ENCODE assay signal across 28 mouse cellular contexts in genomic region chr16:13764519-13764918, GRCm38 (mm10). TPM values are rescaled to one million over a fixed set of nuclear protein-coding genes. Genes with fewer than 3 reads are reported as not detected.
"Had no signal": no experiment of that assay in that cellular context is flagged by ENCODE, and none has a peak within 500 bp of the region (broad histone marks: within the 10 kb centered on the region; RNA-seq: fewer than 3 reads in every experiment).

No protein-coding gene starts in this region.

- H3K9me3 ChIP-seq: limb, embryonic 10.5 days; limb, embryonic 13.5 days; liver, embryonic 12.5 days; liver, embryonic 15.5 days; neural tube, embryonic 12.5 days; neural tube, embryonic 15.5 days had no signal

- H3K27ac ChIP-seq: kidney, postnatal 0 days; layer of hippocampus, adult 2 months; limb, embryonic 10.5 days; limb, embryonic 13.5 days; liver, embryonic 12.5 days; liver, embryonic 15.5 days; neural tube, embryonic 12.5 days; neural tube, embryonic 15.5 days; stomach, postnatal 0 days had no signal

- DNase-seq: kidney, postnatal 25 days; layer of hippocampus, adult 9-11 months; liver; lung, adult 2 months; lung, postnatal 14 days; lung, postnatal 4 days; midbrain, embryonic 14.5 days; right cerebral cortex, adult 18-20 months; right cerebral cortex, postnatal 14 days; right cerebral cortex, postnatal 4 days; thymus, adult 2 months; thymus, postnatal 14 days; thymus, postnatal 4 days had no signal

- H3K27me3 ChIP-seq: limb, embryonic 13.5 days; liver, embryonic 12.5 days; liver, embryonic 15.5 days; neural tube, embryonic 12.5 days; neural tube, embryonic 15.5 days had no signal

- H3K36me3 ChIP-seq: limb, embryonic 10.5 days; limb, embryonic 13.5 days; liver, embryonic 12.5 days; liver, embryonic 15.5 days; neural tube, embryonic 12.5 days; neural tube, embryonic 15.5 days had no signal

- H3K4me1 ChIP-seq: limb, embryonic 10.5 days; limb, embryonic 13.5 days; liver, embryonic 15.5 days; neural tube, embryonic 12.5 days; neural tube, embryonic 15.5 days had no signal

- H3K4me3 ChIP-seq: layer of hippocampus, adult 2 months; limb, embryonic 10.5 days; limb, embryonic 13.5 days; liver, embryonic 12.5 days; liver, embryonic 15.5 days; neural tube, embryonic 12.5 days; neural tube, embryonic 15.5 days had no signal

- ATAC-seq: liver, embryonic 12.5 days had no signal

- H3K4me2 ChIP-seq: limb, embryonic 13.5 days; liver, embryonic 12.5 days; liver, embryonic 15.5 days; midbrain, embryonic 11.5 days; neural tube, embryonic 12.5 days; neural tube, embryonic 15.5 days had no signal

- H3K9ac ChIP-seq: limb, embryonic 13.5 days; liver, embryonic 12.5 days; liver, embryonic 15.5 days; neural tube, embryonic 12.5 days; neural tube, embryonic 15.5 days had no signal

RNA-seq across cellular contexts. Expression of gene Pla2g10, which starts 33.7 kb away (rescaled TPM):
- total RNA-seq: layer of hippocampus, adult 2 months; layer of hippocampus, postnatal 25 days; left cerebral cortex, adult 18-20 months; left cerebral cortex, postnatal 25 days; megakaryocyte progenitor cell, adult 5-6 weeks; megakaryocyte-erythroid progenitor cell, adult 5-6 weeks had no signal
- polyA plus RNA-seq: kidney, postnatal 0 days; liver, embryonic 15.5 days; lung, adult 2 months; midbrain, embryonic 14.5 days had no signal
